8 mouse cellular contexts compared by ENCODE assay signal in genomic region chr4:133729541-133730093, GRCm38 (mm10). TPM values are rescaled to one million over a fixed set of nuclear protein-coding genes. Genes with fewer than 3 reads are reported as not detected.
A peak's percentile ranks its signal among the peaks of the same experiment; 100 is the strongest.
DNase-seq lines count a peak whose midpoint lies in the region; ATAC-seq and TF ChIP-seq lines count a peak whose summit lies in the region.

No protein-coding gene starts in this region.

- no peak overlapping the region for H3K4me3 ChIP-seq in CH12.LX (replicated peaks in 1 of 3; ENCODE audit: low read depth in 2 of 3, low read length in 2 of 3, poor library complexity in 1 of 3)
- peak overlapping the region; percentile 9 for H3K4me3 ChIP-seq in forebrain, embryonic 11.5 days (ENCODE audit: low read depth, low read length)
- H3K4me3 ChIP-seq in heart, embryonic 16.5 days (ENCODE audit: low read length), result peak overlapping the region; percentile 29
- H3K4me3 ChIP-seq in liver, embryonic 14.5 days (ENCODE audit: insufficient read depth in 1 of 2, low read depth in 2 of 2, low read length in 2 of 2), result no peak overlapping the region
- no peak overlapping the region for H3K4me3 ChIP-seq in neural tube, embryonic 11.5 days (ENCODE audit: low read depth, low read length)

- TF ChIP-seq CTCF in CH12.LX (conservative IDR thresholded peaks at IDR 0.05 in 1 of 2, IDR thresholded peaks at IDR 0.05 in 1 of 2; ENCODE audit: low read depth in 2 of 2, low read length in 2 of 2), result no peak
- no peak for TF ChIP-seq CTCF in liver, embryonic 14.5 days (IDR thresholded peaks at IDR 0.05; ENCODE audit: low read depth)

- no peak for TF ChIP-seq RAD21 in CH12.LX (IDR thresholded peaks at IDR 0.05; ENCODE audit: low read depth, low read length)

- peaks cover 99% of the 10 kb centered on the region for H3K79me2 ChIP-seq in CH12.LX (replicated peaks; ENCODE audit: control insufficient read depth, extremely low read depth, insufficient read depth, poor library complexity, severe bottlenecking)

- H3K9ac ChIP-seq in CH12.LX (ENCODE audit: insufficient read depth, low read depth), result no peak overlapping the region
- peak overlapping the region; percentile 4; the same call in 1 of the 2 replicates for H3K9ac ChIP-seq in forebrain, embryonic 11.5 days (ENCODE audit: low read length)
- peak overlapping the region; percentile 34 for H3K9ac ChIP-seq in heart, embryonic 16.5 days (ENCODE audit: low read length)
- peak overlapping the region; percentile 37; the same call in 1 of the 2 replicates for H3K9ac ChIP-seq in liver, embryonic 14.5 days (replicated peaks)
- peak overlapping the region; percentile 33 for H3K9ac ChIP-seq in neural tube, embryonic 11.5 days (ENCODE audit: low read length)

- H3K4me2 ChIP-seq in CH12.LX (ENCODE audit: insufficient read depth, low read depth, poor library complexity, severe bottlenecking), result peak overlapping the region; percentile 5
- peak overlapping the region; percentile 36 for H3K4me2 ChIP-seq in forebrain, embryonic 11.5 days (ENCODE audit: low read depth, low read length, severe bottlenecking)
- H3K4me2 ChIP-seq in heart, embryonic 16.5 days (ENCODE audit: low read depth, low read length), result peak overlapping the region; percentile 61
- peak overlapping the region; percentile 51 for H3K4me2 ChIP-seq in liver, embryonic 14.5 days (ENCODE audit: low read depth)
- H3K4me2 ChIP-seq in neural tube, embryonic 11.5 days (ENCODE audit: low read depth), result peak overlapping the region; percentile 39

- TF ChIP-seq POLR2A in CH12.LX (IDR thresholded peaks at IDR 0.05; ENCODE audit: low read depth, low read length), result no peak; the same call in 1 of the 2 replicates

- dilution Hi-C loops in CH12.LX (cut with MboI; ENCODE audit: extremely low pct_ligation_motif_present, extremely low pct_unique_long_range_greater_than_20kb, low sequenced_read_pairs), result no loop called here

- H3K9me3 ChIP-seq in CH12.LX (replicated peaks; ENCODE audit: low read length), result no peaks in the 10 kb centered on the region
- H3K9me3 ChIP-seq in forebrain, embryonic 11.5 days (ENCODE audit: control insufficient read depth, low read length), result no peaks in the 10 kb centered on the region
- H3K9me3 ChIP-seq in heart, embryonic 16.5 days (replicated peaks; ENCODE audit: control insufficient read depth, low read length), result no peaks in the 10 kb centered on the region
- no peaks in the 10 kb centered on the region for H3K9me3 ChIP-seq in liver, embryonic 14.5 days (ENCODE audit: control insufficient read depth, low read length)
- H3K9me3 ChIP-seq in neural tube, embryonic 11.5 days (ENCODE audit: control insufficient read depth, low read length), result no peaks in the 10 kb centered on the region

- peak; percentile 47 for DNase-seq in CH12.LX (ENCODE audit: extremely low read depth)
- peak; percentile 72 for DNase-seq in c-Kit-positive CD71-negative TER-119-negative erythroid progenitor cells, embryonic 14.5 days (ENCODE audit: low read depth)
- peak; percentile 85 for DNase-seq in forebrain, embryonic 11.5 days (ENCODE audit: low spot score)
- peak; percentile 93 to 98 for DNase-seq in kidney, postnatal 36 days
- peak; percentile 65 to 73 (median 72) for DNase-seq in liver, embryonic 14.5 days (ENCODE audit: low read depth in 3 of 3, low spot score in 3 of 3)
- peak; percentile 86 for DNase-seq in neural tube, embryonic 11.5 days (ENCODE audit: low spot score)
- peak; percentile 85 for DNase-seq in telencephalon, adult 2 months (ENCODE audit: low read depth, low spot score)

- ATAC-seq in forebrain, embryonic 11.5 days (replicated peaks; ENCODE audit: low FRiP score), result peak; percentile 91
- peak; percentile 94 for ATAC-seq in heart, embryonic 16.5 days (replicated peaks; ENCODE audit: extremely low read depth, insufficient read depth, low FRiP score)
- peak; percentile 83 for ATAC-seq in liver, embryonic 14.5 days (ENCODE audit: insufficient read depth)
- ATAC-seq in neural tube, embryonic 11.5 days (ENCODE audit: insufficient read depth, low FRiP score, low TSS enrichment), result peak; percentile 94

- H3K36me3 ChIP-seq in CH12.LX (replicated peaks in 1 of 2; ENCODE audit: control insufficient read depth in 1 of 2, insufficient read depth in 1 of 2, low read length in 1 of 2), result peaks cover 16 to 85% of the 10 kb centered on the region in 2 experiments
- H3K36me3 ChIP-seq in forebrain, embryonic 11.5 days (ENCODE audit: control insufficient read depth, insufficient read depth, low read length), result no peaks in the 10 kb centered on the region
- no peaks in the 10 kb centered on the region for H3K36me3 ChIP-seq in heart, embryonic 16.5 days (ENCODE audit: control insufficient read depth, insufficient read depth)
- H3K36me3 ChIP-seq in liver, embryonic 14.5 days (replicated peaks; ENCODE audit: control insufficient read depth, insufficient read depth, low read depth), result peaks cover 8% of the 10 kb centered on the region
- H3K36me3 ChIP-seq in neural tube, embryonic 11.5 days (ENCODE audit: control insufficient read depth, insufficient read depth, low read length), result no peaks in the 10 kb centered on the region; the same call in none of the 2 replicates

- H3K4me1 ChIP-seq in CH12.LX (ENCODE audit: control insufficient read depth in 1 of 2, insufficient read depth in 2 of 2), result peaks cover 9 to 64% of the 10 kb centered on the region in 2 experiments
- peaks cover 34% of the 10 kb centered on the region for H3K4me1 ChIP-seq in forebrain, embryonic 11.5 days (replicated peaks; ENCODE audit: control insufficient read depth, insufficient read depth, low read length)
- H3K4me1 ChIP-seq in heart, embryonic 16.5 days (ENCODE audit: control insufficient read depth, insufficient read depth, low read length), result peaks cover 82% of the 10 kb centered on the region
- peaks cover 32 to 50% of the 10 kb centered on the region in 2 experiments for H3K4me1 ChIP-seq in liver, embryonic 14.5 days (replicated peaks; ENCODE audit: control insufficient read depth in 2 of 2, insufficient read depth in 2 of 2, low read length in 1 of 2)
- H3K4me1 ChIP-seq in neural tube, embryonic 11.5 days (ENCODE audit: control insufficient read depth, insufficient read depth, low read length), result peaks cover 61% of the 10 kb centered on the region

- in situ Hi-C loops in CH12.LX (cut with MboI; ENCODE audit: low pct_ligation_motif_present, low pct_unique_long_range_greater_than_20kb, low sequenced_read_pairs), result no loop called here

- WGBS in forebrain, embryonic 11.5 days, result 12% methylated on average over 16 of the region's 16 CpGs
- under 1% methylated on average over 16 of the region's 16 CpGs for WGBS in heart, embryonic 16.5 days
- 3% methylated on average over 16 of the region's 16 CpGs for WGBS in liver, embryonic 14.5 days (ENCODE audit: insufficient replicate concordance)
- WGBS in neural tube, embryonic 11.5 days, result 4% methylated on average over 16 of the region's 16 CpGs

- H3K27ac ChIP-seq in CH12.LX (ENCODE audit: insufficient read depth, low read depth), result peak overlapping the region; percentile 16; the same call in 1 of the 2 replicates
- H3K27ac ChIP-seq in forebrain, embryonic 11.5 days (ENCODE audit: low read depth, low read length), result peak overlapping the region; percentile 73
- peak overlapping the region; percentile 87 for H3K27ac ChIP-seq in heart, embryonic 16.5 days (ENCODE audit: low read length)
- peak overlapping the region; percentile 60 for H3K27ac ChIP-seq in liver, embryonic 14.5 days
- peak overlapping the region; percentile 86 for H3K27ac ChIP-seq in neural tube, embryonic 11.5 days (ENCODE audit: low read depth, low read length)

- no peak for TF ChIP-seq EP300 in CH12.LX (IDR thresholded peaks at IDR 0.05; ENCODE audit: low read length)
- TF ChIP-seq EP300 in liver, embryonic 14.5 days (IDR thresholded peaks at IDR 0.05; ENCODE audit: low read depth), result peak; percentile 42; the same call in 1 of the 2 replicates

- H3K27me3 ChIP-seq in CH12.LX (replicated peaks), result no peaks in the 10 kb centered on the region
- H3K27me3 ChIP-seq in forebrain, embryonic 11.5 days (ENCODE audit: control insufficient read depth, insufficient read depth, low read length), result no peaks in the 10 kb centered on the region
- H3K27me3 ChIP-seq in heart, embryonic 16.5 days (ENCODE audit: control insufficient read depth, insufficient read depth, low read length), result no peaks in the 10 kb centered on the region
- H3K27me3 ChIP-seq in liver, embryonic 14.5 days (ENCODE audit: control insufficient read depth, insufficient read depth, low read length), result no peaks in the 10 kb centered on the region
- no peaks in the 10 kb centered on the region for H3K27me3 ChIP-seq in neural tube, embryonic 11.5 days (ENCODE audit: control insufficient read depth, insufficient read depth, low read length)

TF ChIP-seq in CH12.LX, 34 proteins besides CTCF, POLR2A, EP300 and RAD21 (continues in another document):
- TF ChIP-seq MAX (IDR thresholded peaks at IDR 0.05; ENCODE audit: low read length) (peak; percentile 84), PAX5 (IDR thresholded peaks at IDR 0.05; ENCODE audit: low read length) (no peak), BHLHE40 (IDR thresholded peaks at IDR 0.05; ENCODE audit: low read depth, low read length) (peak; percentile 49; the same call in 1 of the 2 replicates), MXI1 (IDR thresholded peaks at IDR 0.05; ENCODE audit: low read depth, low read length) (0 out of 2 replicates have a peak, but pooled peaks have one; percentile 27), ZC3H11A (IDR thresholded peaks at IDR 0.05; ENCODE audit: low read depth, low read length) (no peak), SIN3A (IDR thresholded peaks at IDR 0.05; ENCODE audit: low read length) (peak; percentile 64; the same call in 1 of the 2 replicates)

RNA-seq across cellular contexts. Expression of gene Arid1a, which starts 27.0 kb away (rescaled TPM):
- total RNA-seq in CH12.LX (2012; rRNA removed) (17.9 and 19.1 TPM in 2 replicates), CH12.LX (2014; rRNA removed) (4.7 and 6.4 TPM in 2 replicates)
- 36.3 and 47.1 TPM in 2 replicates for polyA plus RNA-seq in CH12.LX (2012; ENCODE audit: insufficient read length, low read depth)
- 54.2 and 56.6 TPM in 2 replicates for polyA plus RNA-seq in forebrain, embryonic 11.5 days (2014; fragmentation: Nextera tagmentation; extraction: Ambion mirVana)
- 18.8 and 20.0 TPM in 2 replicates for polyA plus RNA-seq in heart, embryonic 16.5 days (2015; fragmentation: Nextera tagmentation; extraction: Ambion mirVana)
- 11.9 and 12.0 TPM in 2 replicates for polyA plus RNA-seq in liver, embryonic 14.5 days (2012; rRNA removed)
- 7.4 and 7.8 TPM in 2 replicates for polyA plus RNA-seq in liver, embryonic 14.5 days (2014; fragmentation: Nextera tagmentation; extraction: Ambion mirVana)
- polyA plus RNA-seq in neural tube, embryonic 11.5 days (2014; fragmentation: Nextera tagmentation; extraction: Ambion mirVana), result 42.5 and 43.1 TPM in 2 replicates

RNA-seq across cellular contexts. Expression of gene Pigv, which starts 57.2 kb away (rescaled TPM):
- total RNA-seq in CH12.LX (2012; rRNA removed) (3.7 and 4.3 TPM in 2 replicates), CH12.LX (2014; rRNA removed) (3.6 and 5.0 TPM in 2 replicates)
- 2.9 and 4.0 TPM in 2 replicates for polyA plus RNA-seq in CH12.LX (2012; ENCODE audit: insufficient read length, low read depth)
- 17.2 and 17.8 TPM in 2 replicates for polyA plus RNA-seq in forebrain, embryonic 11.5 days (2014; fragmentation: Nextera tagmentation; extraction: Ambion mirVana)
- polyA plus RNA-seq in heart, embryonic 16.5 days (2015; fragmentation: Nextera tagmentation; extraction: Ambion mirVana), result 13.9 and 16.7 TPM in 2 replicates
- 3.2 and 3.3 TPM in 2 replicates for polyA plus RNA-seq in liver, embryonic 14.5 days (2012; rRNA removed)
- polyA plus RNA-seq in liver, embryonic 14.5 days (2014; fragmentation: Nextera tagmentation; extraction: Ambion mirVana), result 3.1 and 4.0 TPM in 2 replicates
- polyA plus RNA-seq in neural tube, embryonic 11.5 days (2014; fragmentation: Nextera tagmentation; extraction: Ambion mirVana), result 9.2 and 11.9 TPM in 2 replicates

Comparison
In these comparisons a context has a peak if more than half of its experiments do, and no peak if none do; other contexts are left out.
1. H3K27ac ChIP-seq: peak in every context shown above with its lines; median percentile 87 in heart, embryonic 16.5 days; 86 in neural tube, embryonic 11.5 days; 73 in forebrain, embryonic 11.5 days; 60 in liver, embryonic 14.5 days; 16 in CH12.LX.
2. H3K4me2 ChIP-seq: peak in every context shown above with its lines; median percentile 61 in heart, embryonic 16.5 days; 51 in liver, embryonic 14.5 days; 39 in neural tube, embryonic 11.5 days; 36 in forebrain, embryonic 11.5 days; 5 in CH12.LX.
3. H3K4me3 ChIP-seq: peak in forebrain, embryonic 11.5 days (single experiment) and heart, embryonic 16.5 days (single experiment); none in CH12.LX (0 of 3), liver, embryonic 14.5 days (0 of 2) and neural tube, embryonic 11.5 days (single experiment).
4. Peak in every context shown above with its lines, with median percentiles within 50 percentile points of each other: DNase-seq and ATAC-seq.